ENCODE assay signal across 8 mouse cellular contexts in genomic region chr7:35579849-35580248, GRCm38 (mm10). TPM values are rescaled to one million over a fixed set of nuclear protein-coding genes. Genes with fewer than 3 reads are reported as not detected.
DNase-seq lines count a peak whose midpoint lies in the region; ATAC-seq and TF ChIP-seq lines count a peak whose summit lies in the region.

No protein-coding gene starts in this region.

- H3K27ac ChIP-seq in forebrain, postnatal 0 days (ENCODE audit: low read depth, low read length) = no peak overlapping the region
- no peak overlapping the region for H3K27ac ChIP-seq in forebrain, embryonic 16.5 days (ENCODE audit: low read length)
- no peak overlapping the region for H3K27ac ChIP-seq in neural tube, embryonic 15.5 days (replicated peaks)
- H3K27ac ChIP-seq in bone marrow, adult 2 months (ENCODE audit: control insufficient read depth, insufficient read depth, low read depth, low read length, poor library complexity) = no peak overlapping the region
- H3K27ac ChIP-seq in limb, embryonic 11.5 days (replicated peaks; ENCODE audit: low read depth, low read length) = no peak overlapping the region

- DNase-seq in forebrain, postnatal 0 days = peak; percentile 41
- DNase-seq in neural tube, embryonic 10.5 days (ENCODE audit: extremely low spot score, low spot score) = peak; percentile 57
- DNase-seq in limb, embryonic 11.5 days (ENCODE audit: low spot score) = peak; percentile 70
- peak; percentile 17 to 28 for DNase-seq in spleen, postnatal 36 days (ENCODE audit: low spot score in 2 of 2)

- no peaks in the 10 kb centered on the region; the same call in 1 of the 2 replicates for H3K4me1 ChIP-seq in forebrain, postnatal 0 days (ENCODE audit: insufficient read depth)
- peaks cover 7% of the 10 kb centered on the region for H3K4me1 ChIP-seq in forebrain, embryonic 16.5 days (replicated peaks; ENCODE audit: control insufficient read depth, insufficient read depth, low read length)
- H3K4me1 ChIP-seq in neural tube, embryonic 15.5 days = peaks cover 8% of the 10 kb centered on the region
- H3K4me1 ChIP-seq in bone marrow, adult 2 months (ENCODE audit: control insufficient read depth, insufficient read depth, low read length) = no peaks in the 10 kb centered on the region
- peaks cover 6% of the 10 kb centered on the region for H3K4me1 ChIP-seq in limb, embryonic 11.5 days (ENCODE audit: control insufficient read depth, insufficient read depth, low read length)

- peak; percentile 69 for TF ChIP-seq CTCF in forebrain, postnatal 0 days (IDR thresholded peaks at IDR 0.05; ENCODE audit: low read depth)
- TF ChIP-seq CTCF in bone marrow, adult 2 months (IDR thresholded peaks at IDR 0.05; ENCODE audit: control insufficient read depth, insufficient read depth, low read length) = peak; percentile 82

- no peak for ATAC-seq in forebrain, postnatal 0 days
- no peak for ATAC-seq in forebrain, embryonic 16.5 days
- no peak for ATAC-seq in neural tube, embryonic 15.5 days (ENCODE audit: low FRiP score)
- no peak for ATAC-seq in limb, embryonic 11.5 days (ENCODE audit: insufficient number of reproducible peaks, low FRiP score, low TSS enrichment, low read depth)
- ATAC-seq in frontal cortex, adult (ENCODE audit: low TSS enrichment) = no peak; the same call in 1 of the 2 replicates

- no peak overlapping the region for H3K4me3 ChIP-seq in forebrain, postnatal 0 days (ENCODE audit: low read depth, low read length)
- no peak overlapping the region for H3K4me3 ChIP-seq in forebrain, embryonic 16.5 days (replicated peaks; ENCODE audit: low read length)
- no peak overlapping the region for H3K4me3 ChIP-seq in neural tube, embryonic 15.5 days (replicated peaks)
- H3K4me3 ChIP-seq in bone marrow, adult 2 months (replicated peaks; ENCODE audit: control insufficient read depth, low read depth, low read length) = no peak overlapping the region
- H3K4me3 ChIP-seq in limb, embryonic 11.5 days (ENCODE audit: low read depth, low read length) = no peak overlapping the region

- peaks cover 21% of the 10 kb centered on the region for H3K27me3 ChIP-seq in forebrain, postnatal 0 days (ENCODE audit: insufficient read depth, low read length)
- H3K27me3 ChIP-seq in forebrain, embryonic 16.5 days (replicated peaks; ENCODE audit: control insufficient read depth, insufficient read depth, low read length) = peaks cover 28% of the 10 kb centered on the region
- peaks cover 47% of the 10 kb centered on the region for H3K27me3 ChIP-seq in neural tube, embryonic 15.5 days (replicated peaks)
- peaks cover 21% of the 10 kb centered on the region for H3K27me3 ChIP-seq in limb, embryonic 11.5 days (ENCODE audit: control insufficient read depth, insufficient read depth, low read length)

- WGBS in forebrain, postnatal 0 days = 28% methylated on average over 4 of the region's 4 CpGs
- WGBS in forebrain, embryonic 16.5 days = 27% methylated on average over 4 of the region's 4 CpGs
- WGBS in neural tube, embryonic 15.5 days = 34% methylated on average over 4 of the region's 4 CpGs
- 49% methylated on average over 4 of the region's 4 CpGs for WGBS in bone marrow, adult 2 months
- WGBS in limb, embryonic 11.5 days = 35% methylated on average over 4 of the region's 4 CpGs

- TF ChIP-seq POLR2A in bone marrow, adult 2 months (IDR thresholded peaks at IDR 0.05; ENCODE audit: borderline replicate concordance, control insufficient read depth, low read depth, low read length) = no peak

- H3K4me2 ChIP-seq in forebrain, postnatal 0 days (ENCODE audit: low read depth) = no peak overlapping the region
- H3K4me2 ChIP-seq in forebrain, embryonic 16.5 days (ENCODE audit: low read length) = no peak overlapping the region
- H3K4me2 ChIP-seq in neural tube, embryonic 15.5 days = no peak overlapping the region
- H3K4me2 ChIP-seq in limb, embryonic 11.5 days (ENCODE audit: low read depth, severe bottlenecking) = no peak overlapping the region

- no peaks in the 10 kb centered on the region for H3K9me3 ChIP-seq in forebrain, postnatal 0 days (ENCODE audit: low read length)
- H3K9me3 ChIP-seq in forebrain, embryonic 16.5 days (ENCODE audit: control insufficient read depth, low read length) = no peaks in the 10 kb centered on the region
- H3K9me3 ChIP-seq in neural tube, embryonic 15.5 days (replicated peaks) = no peaks in the 10 kb centered on the region
- H3K9me3 ChIP-seq in limb, embryonic 11.5 days (ENCODE audit: control insufficient read depth, low read length) = no peaks in the 10 kb centered on the region

- H3K9ac ChIP-seq in forebrain, postnatal 0 days = no peak overlapping the region
- H3K9ac ChIP-seq in forebrain, embryonic 16.5 days (replicated peaks; ENCODE audit: low read depth, low read length) = no peak overlapping the region
- H3K9ac ChIP-seq in neural tube, embryonic 15.5 days (replicated peaks) = no peak overlapping the region
- H3K9ac ChIP-seq in limb, embryonic 11.5 days (ENCODE audit: low read length) = no peak overlapping the region

- H3K36me3 ChIP-seq in forebrain, postnatal 0 days (ENCODE audit: insufficient read depth) = no peaks in the 10 kb centered on the region
- no peaks in the 10 kb centered on the region for H3K36me3 ChIP-seq in forebrain, embryonic 16.5 days (ENCODE audit: control insufficient read depth, insufficient read depth)
- no peaks in the 10 kb centered on the region for H3K36me3 ChIP-seq in neural tube, embryonic 15.5 days
- no peaks in the 10 kb centered on the region for H3K36me3 ChIP-seq in limb, embryonic 11.5 days (ENCODE audit: control insufficient read depth, insufficient read depth, low read length)

RNA-seq across cellular contexts. Expression of gene Rgs9bp, which starts 5.5 kb away (rescaled TPM):
- total RNA-seq in forebrain, postnatal 0 days (2014; rRNA removed) = 0.38 and 0.69 TPM in 2 replicates
- polyA plus RNA-seq in forebrain, postnatal 0 days (2015; fragmentation: Nextera tagmentation; extraction: Ambion mirVana) = 0.07 and 0.09 TPM in 2 replicates
- 0.11 and 0.22 TPM in 2 replicates for polyA plus RNA-seq in forebrain, embryonic 16.5 days (2015; fragmentation: Nextera tagmentation; extraction: Ambion mirVana)
- 0.14 and 0.17 TPM in 2 replicates for polyA plus RNA-seq in neural tube, embryonic 15.5 days (2015; fragmentation: Nextera tagmentation; extraction: Ambion mirVana)
- polyA plus RNA-seq in bone marrow, adult 2 months (2011; ENCODE audit: insufficient read depth, insufficient read length, low replicate concordance, missing spikeins) = 0.29 and 0.45 TPM in 2 replicates
- 0.20 and 0.40 TPM in 2 replicates for polyA plus RNA-seq in limb, embryonic 11.5 days (2014; fragmentation: Nextera tagmentation; extraction: Ambion mirVana)

RNA-seq across cellular contexts. Expression of gene Ankrd27, which starts 6.2 kb away (rescaled TPM):
- 23.6 and 25.5 TPM in 2 replicates for total RNA-seq in forebrain, postnatal 0 days (2014; rRNA removed)
- polyA plus RNA-seq in forebrain, postnatal 0 days (2015; fragmentation: Nextera tagmentation; extraction: Ambion mirVana) = 12.9 and 13.9 TPM in 2 replicates
- polyA plus RNA-seq in forebrain, embryonic 16.5 days (2015; fragmentation: Nextera tagmentation; extraction: Ambion mirVana) = 35.7 and 38.9 TPM in 2 replicates
- 16.8 and 21.3 TPM in 2 replicates for polyA plus RNA-seq in neural tube, embryonic 15.5 days (2015; fragmentation: Nextera tagmentation; extraction: Ambion mirVana)
- 12.8 and 20.7 TPM in 2 replicates for polyA plus RNA-seq in bone marrow, adult 2 months (2011; ENCODE audit: insufficient read depth, insufficient read length, low replicate concordance, missing spikeins)
- polyA plus RNA-seq in limb, embryonic 11.5 days (2014; fragmentation: Nextera tagmentation; extraction: Ambion mirVana) = 35.6 and 35.9 TPM in 2 replicates

RNA-seq across cellular contexts. Expression of gene Nudt19, which starts 23.7 kb away (rescaled TPM):
- 62.5 and 109 TPM in 2 replicates for total RNA-seq in forebrain, postnatal 0 days (2014; rRNA removed)
- polyA plus RNA-seq in forebrain, postnatal 0 days (2015; fragmentation: Nextera tagmentation; extraction: Ambion mirVana) = 148 and 172 TPM in 2 replicates
- polyA plus RNA-seq in forebrain, embryonic 16.5 days (2015; fragmentation: Nextera tagmentation; extraction: Ambion mirVana) = 111 and 123 TPM in 2 replicates
- 114 and 123 TPM in 2 replicates for polyA plus RNA-seq in neural tube, embryonic 15.5 days (2015; fragmentation: Nextera tagmentation; extraction: Ambion mirVana)
- 29.6 and 39.4 TPM in 2 replicates for polyA plus RNA-seq in bone marrow, adult 2 months (2011; ENCODE audit: insufficient read depth, insufficient read length, low replicate concordance, missing spikeins)
- polyA plus RNA-seq in limb, embryonic 11.5 days (2014; fragmentation: Nextera tagmentation; extraction: Ambion mirVana) = 35.2 and 35.8 TPM in 2 replicates

RNA-seq across cellular contexts. Expression of gene Tdrd12, which starts 42.3 kb away (rescaled TPM):
- 0.38 and 0.52 TPM in 2 replicates for total RNA-seq in forebrain, postnatal 0 days (2014; rRNA removed)
- polyA plus RNA-seq in forebrain, postnatal 0 days (2015; fragmentation: Nextera tagmentation; extraction: Ambion mirVana) = 0.30 and 0.65 TPM in 2 replicates
- 0.60 and 0.84 TPM in 2 replicates for polyA plus RNA-seq in forebrain, embryonic 16.5 days (2015; fragmentation: Nextera tagmentation; extraction: Ambion mirVana)
- 0.59 and 0.87 TPM in 2 replicates for polyA plus RNA-seq in neural tube, embryonic 15.5 days (2015; fragmentation: Nextera tagmentation; extraction: Ambion mirVana)
- 2.3 TPM in 1 of 2 replicates, not detected in the other for polyA plus RNA-seq in bone marrow, adult 2 months (2011; ENCODE audit: insufficient read depth, insufficient read length, low replicate concordance, missing spikeins)
- 0.41 TPM in 1 of 2 replicates, not detected in the other for polyA plus RNA-seq in limb, embryonic 11.5 days (2014; fragmentation: Nextera tagmentation; extraction: Ambion mirVana)
